Mouse (Mus musculus): ENCODE measurements around the gene Cdadc1. TPM values are rescaled to one million over a fixed set of nuclear protein-coding genes. Genes with fewer than 3 reads are reported as not detected.

Gene Cdadc1
- polyA plus RNA-seq, 1 experiment, result 8.7 TPM

GRCm38 (mm10) chr14:59591901-59592300 is 5.9 kb downstream of the Cdadc1 start:
- Histone ChIP-seq H3K27ac (ENCODE audit: control insufficient read depth, insufficient read depth, low read depth, low read length) (no peak overlapping the region), H3K4me1 (ENCODE audit: control insufficient read depth, insufficient read depth, low read length) (peaks cover under 1% of the 10 kb centered on the region; the same call in 1 of the 2 replicates), H3K27me3 (ENCODE audit: control insufficient read depth, insufficient read depth, low read length) (no peaks in the 10 kb centered on the region), H3K36me3 (ENCODE audit: control insufficient read depth, insufficient read depth, low read length) (peaks cover 4% of the 10 kb centered on the region), H3K4me3 (ENCODE audit: control insufficient read depth, low read depth, low read length) (no peak overlapping the region)
- TF ChIP-seq CTCF (IDR thresholded peaks at IDR 0.05; ENCODE audit: control insufficient read depth, insufficient read depth, insufficient replicate concordance, low read depth, low read length), result no peak
- no peak for TF ChIP-seq POLR2A (IDR thresholded peaks at IDR 0.05; ENCODE audit: control insufficient read depth, low read depth, low read length)

DNA sequence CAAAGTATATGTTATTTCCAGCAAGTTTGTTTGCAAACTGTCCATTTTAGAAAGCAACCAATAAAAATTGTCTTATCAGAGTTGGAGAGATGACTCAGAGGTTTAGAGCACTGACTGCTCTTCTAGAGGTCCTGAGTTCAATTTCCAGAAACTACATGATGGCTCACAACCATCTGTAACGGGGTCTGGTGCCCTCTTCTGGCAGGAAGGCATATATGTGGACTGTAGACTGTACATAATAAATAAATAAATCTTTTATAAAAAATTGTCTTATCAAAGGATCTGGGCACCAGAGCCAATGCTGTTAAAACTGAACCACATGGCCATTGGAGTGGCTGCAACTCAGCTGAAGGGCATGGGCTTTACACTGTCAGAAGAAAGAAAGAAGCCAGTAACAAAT is 7.1 kb downstream of the Cdadc1 start:
- Histone ChIP-seq H3K36me3 (ENCODE audit: control insufficient read depth, insufficient read depth, low read length) (peaks cover 4% of the 10 kb centered on the region), H3K27ac (ENCODE audit: control insufficient read depth, insufficient read depth, low read depth, low read length) (no peak overlapping the region), H3K4me3 (ENCODE audit: control insufficient read depth, low read depth, low read length) (no peak overlapping the region), H3K4me1 (ENCODE audit: control insufficient read depth, insufficient read depth, low read length) (no peaks in the 10 kb centered on the region), H3K27me3 (ENCODE audit: control insufficient read depth, insufficient read depth, low read length) (no peaks in the 10 kb centered on the region)
- no peak for TF ChIP-seq POLR2A (IDR thresholded peaks at IDR 0.05; ENCODE audit: control insufficient read depth, low read depth, low read length)
- TF ChIP-seq CTCF (IDR thresholded peaks at IDR 0.05; ENCODE audit: control insufficient read depth, insufficient read depth, insufficient replicate concordance, low read depth, low read length), result no peak

GRCm38 (mm10) chr14:59576385-59576784 is 21.4 kb downstream of the Cdadc1 start:
- TF ChIP-seq CTCF (IDR thresholded peaks at IDR 0.05; ENCODE audit: control insufficient read depth, insufficient read depth, insufficient replicate concordance, low read depth, low read length), result no peak
- TF ChIP-seq POLR2A (IDR thresholded peaks at IDR 0.05; ENCODE audit: control insufficient read depth, low read depth, low read length), result no peak
- no peaks in the 10 kb centered on the region; the same call in 1 of the 2 replicates for H3K4me1 ChIP-seq (ENCODE audit: control insufficient read depth, insufficient read depth, low read length)
- no peak overlapping the region for H3K27ac ChIP-seq (ENCODE audit: control insufficient read depth, insufficient read depth, low read depth, low read length)
- peaks cover 1% of the 10 kb centered on the region; the same call in 1 of the 2 replicates for H3K36me3 ChIP-seq (ENCODE audit: control insufficient read depth, insufficient read depth, low read length)
- no peaks in the 10 kb centered on the region for H3K27me3 ChIP-seq (ENCODE audit: control insufficient read depth, insufficient read depth, low read length)
- no peak overlapping the region for H3K4me3 ChIP-seq (ENCODE audit: control insufficient read depth, low read depth, low read length)

DNA sequence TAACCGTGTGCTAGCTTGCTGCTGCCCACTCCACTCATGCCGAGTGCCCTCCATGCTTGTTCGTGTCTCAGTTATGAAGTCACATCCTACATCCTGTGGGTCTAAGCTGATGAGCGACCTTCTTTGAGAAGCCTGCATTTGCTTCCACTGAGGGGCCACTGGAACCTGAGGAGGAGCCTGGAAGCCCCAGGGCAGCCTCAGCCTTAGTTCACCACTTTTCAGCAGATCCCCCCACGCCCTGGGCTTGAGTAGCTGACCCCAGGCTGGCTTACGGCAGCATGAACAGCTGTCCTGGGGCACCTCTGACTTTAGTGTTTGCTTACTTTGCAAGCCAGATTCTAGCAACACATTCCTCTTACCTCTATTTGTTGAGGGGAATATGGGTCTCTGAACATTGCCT is 31.0 kb downstream of the Cdadc1 start:
- Histone ChIP-seq H3K4me1 (ENCODE audit: control insufficient read depth, insufficient read depth, low read length) (peaks cover 9% of the 10 kb centered on the region), H3K27me3 (ENCODE audit: control insufficient read depth, insufficient read depth, low read length) (no peaks in the 10 kb centered on the region), H3K4me3 (ENCODE audit: control insufficient read depth, low read depth, low read length) (no peak overlapping the region), H3K27ac (ENCODE audit: control insufficient read depth, insufficient read depth, low read depth, low read length) (no peak overlapping the region), H3K36me3 (ENCODE audit: control insufficient read depth, insufficient read depth, low read length) (peaks cover 5% of the 10 kb centered on the region)
- no peak for TF ChIP-seq CTCF (IDR thresholded peaks at IDR 0.05; ENCODE audit: control insufficient read depth, insufficient read depth, insufficient replicate concordance, low read depth, low read length)
- no peak for TF ChIP-seq POLR2A (IDR thresholded peaks at IDR 0.05; ENCODE audit: control insufficient read depth, low read depth, low read length)

GRCm38 (mm10) chr14:59557886-59558285 is 39.9 kb downstream of the Cdadc1 start:
- TF ChIP-seq POLR2A (IDR thresholded peaks at IDR 0.05; ENCODE audit: control insufficient read depth, low read depth, low read length), result no peak
- no peak for TF ChIP-seq CTCF (IDR thresholded peaks at IDR 0.05; ENCODE audit: control insufficient read depth, insufficient read depth, insufficient replicate concordance, low read depth, low read length)
- no peak overlapping the region for H3K4me3 ChIP-seq (ENCODE audit: control insufficient read depth, low read depth, low read length)
- H3K27me3 ChIP-seq (ENCODE audit: control insufficient read depth, insufficient read depth, low read length), result no peaks in the 10 kb centered on the region
- H3K36me3 ChIP-seq (ENCODE audit: control insufficient read depth, insufficient read depth, low read length), result no peaks in the 10 kb centered on the region
- no peaks in the 10 kb centered on the region for H3K4me1 ChIP-seq (ENCODE audit: control insufficient read depth, insufficient read depth, low read length)
- no peak overlapping the region for H3K27ac ChIP-seq (ENCODE audit: control insufficient read depth, insufficient read depth, low read depth, low read length)

DNA sequence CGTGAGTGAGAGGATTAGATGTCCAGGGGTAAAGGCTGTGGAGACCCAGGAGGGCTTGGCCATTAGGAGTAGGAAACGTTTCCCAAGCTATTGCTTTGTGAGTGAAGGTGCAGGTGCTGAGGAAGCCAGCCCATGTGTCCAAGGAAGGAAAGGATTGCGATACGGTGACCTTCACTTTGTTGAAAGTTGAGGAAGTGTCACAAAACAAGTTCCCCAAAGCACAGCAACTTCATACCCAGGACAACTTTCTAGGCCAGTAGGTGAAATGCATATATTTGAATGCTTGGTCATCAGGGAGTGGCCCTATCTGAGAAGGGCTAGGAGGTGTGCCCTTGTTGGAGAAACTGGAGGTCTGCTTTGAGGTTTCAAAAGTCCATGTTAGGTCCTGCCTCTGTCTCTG is 40.7 kb downstream of the Cdadc1 start:
- Histone ChIP-seq H3K27me3 (ENCODE audit: control insufficient read depth, insufficient read depth, low read length) (no peaks in the 10 kb centered on the region), H3K27ac (ENCODE audit: control insufficient read depth, insufficient read depth, low read depth, low read length) (no peak overlapping the region), H3K4me3 (ENCODE audit: control insufficient read depth, low read depth, low read length) (no peak overlapping the region), H3K36me3 (ENCODE audit: control insufficient read depth, insufficient read depth, low read length) (no peaks in the 10 kb centered on the region), H3K4me1 (ENCODE audit: control insufficient read depth, insufficient read depth, low read length) (no peaks in the 10 kb centered on the region)
- TF ChIP-seq CTCF (IDR thresholded peaks at IDR 0.05; ENCODE audit: control insufficient read depth, insufficient read depth, insufficient replicate concordance, low read depth, low read length), result no peak
- no peak for TF ChIP-seq POLR2A (IDR thresholded peaks at IDR 0.05; ENCODE audit: control insufficient read depth, low read depth, low read length)

DNA sequence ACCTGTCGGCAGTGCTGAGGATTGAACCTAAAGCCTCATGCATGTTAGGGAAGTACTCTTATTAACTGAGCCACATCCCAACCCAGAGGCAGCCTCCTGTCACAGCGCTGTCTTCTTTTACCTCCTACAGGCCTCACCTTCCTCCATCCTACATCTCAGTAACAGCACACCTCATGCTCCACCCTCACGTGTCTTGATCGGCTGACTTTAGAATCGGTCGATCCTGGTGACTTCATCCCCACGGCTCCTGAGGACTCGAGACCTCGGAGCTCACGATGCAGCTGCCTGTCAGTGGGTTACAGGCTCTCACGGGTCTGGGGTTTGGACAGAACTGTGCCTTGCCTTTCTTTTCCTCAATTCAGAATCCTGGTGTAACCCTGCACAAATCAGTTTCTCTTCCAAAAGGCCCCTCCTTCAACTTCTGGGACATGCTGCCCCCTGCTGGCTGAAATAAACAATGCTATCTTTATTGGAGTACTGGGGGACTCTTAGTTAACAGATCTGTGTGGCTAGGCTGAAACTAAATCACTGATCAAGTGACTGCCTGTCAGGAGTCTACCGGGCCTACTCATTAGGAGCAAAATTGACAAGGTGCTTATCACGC is 41.7 kb downstream of the Cdadc1 start:
- Histone ChIP-seq H3K27ac (ENCODE audit: control insufficient read depth, insufficient read depth, low read depth, low read length) (no peak overlapping the region), H3K27me3 (ENCODE audit: control insufficient read depth, insufficient read depth, low read length) (no peaks in the 10 kb centered on the region), H3K4me1 (ENCODE audit: control insufficient read depth, insufficient read depth, low read length) (no peaks in the 10 kb centered on the region), H3K4me3 (ENCODE audit: control insufficient read depth, low read depth, low read length) (no peak overlapping the region), H3K36me3 (ENCODE audit: control insufficient read depth, insufficient read depth, low read length) (no peaks in the 10 kb centered on the region)
- TF ChIP-seq POLR2A (IDR thresholded peaks at IDR 0.05; ENCODE audit: control insufficient read depth, low read depth, low read length), result no peak
- no peak for TF ChIP-seq CTCF (IDR thresholded peaks at IDR 0.05; ENCODE audit: control insufficient read depth, insufficient read depth, insufficient replicate concordance, low read depth, low read length)
